Mouse (Mus musculus) forebrain, postnatal 0 days (tissue): Measurements from ENCODE around the gene Cttnbp2. TPM values are rescaled to one million over a fixed set of nuclear protein-coding genes. Genes with fewer than 3 reads are reported as not detected.

Experiments
- ATAC-seq: fragments of 200-750 bp; cut with Nextera tagmentation; 2 replicates; pipeline ENCODE4 v1.8.0; 2017; ENCODE audit warnings: mild to moderate bottlenecking, moderate library complexity
- DNase-seq: peaks from one replicate; pipeline ENCODE4 v3.0.0-alpha.2; 2015
- H3K27ac ChIP-seq: fragments of 300-500 bp; sonication (generic); 2 replicates; pipeline ENCODE4 v1.5.1; 2014; ENCODE audit warnings: low read depth, mild to moderate bottlenecking, antibody characterized with exemption, low read length, moderate library complexity, mixed read lengths
- H3K27me3 ChIP-seq: fragments of 300-500 bp; sonication (generic); 2 replicates; pipeline ENCODE4 v1.6.1; 2014; ENCODE audit warnings: mild to moderate bottlenecking, low read length, mixed read lengths; ENCODE audit not compliant: insufficient read depth
- H3K36me3 ChIP-seq: fragments of 300-500 bp; sonication (generic); 2 replicates; pipeline ENCODE4 v1.6.1; 2014; ENCODE audit warnings: mild to moderate bottlenecking, moderate library complexity; ENCODE audit not compliant: insufficient read depth
- H3K4me1 ChIP-seq: fragments of 300-500 bp; sonication (generic); 2 replicates; pipeline ENCODE4 v1.6.1; 2014; ENCODE audit warnings: antibody characterized with exemption; ENCODE audit not compliant: insufficient read depth
- H3K4me2 ChIP-seq: fragments of 300-500 bp; sonication (generic); 2 replicates; pipeline ENCODE4 v1.6.1; 2014; ENCODE audit warnings: low read depth, mild to moderate bottlenecking, moderate library complexity
- H3K4me3 ChIP-seq: fragments of 300-500 bp; sonication (generic); 2 replicates; pipeline ENCODE4 v1.5.1; 2014; ENCODE audit warnings: low read depth, low read length, mixed read lengths
- H3K9ac ChIP-seq: fragments of 300-500 bp; sonication (generic); 2 replicates; pipeline ENCODE4 v1.6.1; 2014; ENCODE audit warnings: mild to moderate bottlenecking
- H3K9me3 ChIP-seq: fragments of 300-500 bp; sonication (generic); 2 replicates; pipeline ENCODE4 v1.6.1; 2016; ENCODE audit warnings: low read length
- CTCF ChIP-seq: sonication (generic); IDR thresholded peaks from 2 replicates; pipeline ENCODE4 v1.5.1; 2016; ENCODE audit warnings: antibody characterized with exemption, control low read depth, low read depth
- WGBS: fragments of 180-500 bp; shearing (Covaris S2); extraction: QIAGEN DNeasy Blood & Tissue Kit; methylation state at CpG from one replicate; pipeline ENCODE4 v1.1.7; 2014; 5-methylcytosine and 5-hydroxymethylcytosine counted together
- polyA plus RNA-seq: library from polyadenylated mRNA; unstranded; fragments of >200 nt; fragmentation: Nextera tagmentation; extraction: Ambion mirVana; gene quantifications from 2 replicates; pipeline ENCODE4 v1.2.1, GENCODE M21; 2015
- total RNA-seq: library from RNA; depleted of rRNA; stranded (reverse); fragments of >200 nt; gene quantifications from 2 replicates; pipeline ENCODE4 v1.2.3, GENCODE M21; 2014

The Cttnbp2 gene
- total and polyA plus RNA-seq, 2 experiments from 2014 or later = 43.5 to 45.6 TPM

GRCm38 (mm10) chr6:18469206-18469605 lies 45.4 kb downstream of the Cttnbp2 start:
- 0 out of 2 replicates have a peak, but pooled peaks cover 3% of the 10 kb centered on the region for H3K4me1 ChIP-seq

GRCm38 (mm10) chr6:18467777-18468176 lies 46.9 kb downstream of the Cttnbp2 start:
- H3K4me3 ChIP-seq = no peak overlapping the region
- H3K9me3 ChIP-seq = no peaks in the 10 kb centered on the region
- H3K9ac ChIP-seq = no peak overlapping the region
- H3K27me3 ChIP-seq = no peaks in the 10 kb centered on the region
- WGBS = 40% methylated on average over 2 of the region's 2 CpGs
- 0 out of 2 replicates have a peak overlapping the region, but pooled peaks have one; percentile 0 for H3K27ac ChIP-seq
- 0 out of 2 replicates have a peak, but pooled peaks cover 3% of the 10 kb centered on the region for H3K4me1 ChIP-seq
- TF ChIP-seq CTCF = no peak
- ATAC-seq = no peak
- H3K4me2 ChIP-seq = no peak overlapping the region
- H3K36me3 ChIP-seq = no peaks in the 10 kb centered on the region; the same call in 1 of the 2 replicates
- DNase-seq = no peak

More at GRCm38 (mm10) chr6:18469206-18469605, 45.4 kb downstream of the Cttnbp2 start:
- Histone ChIP-seq H3K27ac (no peak overlapping the region), H3K4me3 (no peak overlapping the region), H3K27me3 (no peaks in the 10 kb centered on the region), H3K4me2 (no peak overlapping the region), H3K9ac (no peak overlapping the region), H3K9me3 (no peaks in the 10 kb centered on the region), H3K36me3 (no peaks in the 10 kb centered on the region; the same call in 1 of the 2 replicates)
- no peak for TF ChIP-seq CTCF
- WGBS = 76% methylated on average over 2 of the region's 2 CpGs
- DNase-seq (no peak), ATAC-seq (no peak)

- WGBS = 27% methylated on average over 7 of the region's 7 CpGs
- no peak overlapping the region for H3K4me2 ChIP-seq
Observed at GRCm38 (mm10) chr6:18466227-18466626, 48.4 kb downstream of the Cttnbp2 start.

GRCm38 (mm10) chr6:18465626-18466025 lies 49.0 kb downstream of the Cttnbp2 start:
- DNase-seq (no peak), ATAC-seq (no peak)
- WGBS = 63% methylated on average over 10 of the region's 10 CpGs
- Histone ChIP-seq H3K9ac (no peak overlapping the region), H3K4me2 (no peak overlapping the region), H3K4me1 (0 out of 2 replicates have a peak, but pooled peaks cover 3% of the 10 kb centered on the region), H3K36me3 (no peaks in the 10 kb centered on the region), H3K27ac (0 out of 2 replicates have a peak overlapping the region, but pooled peaks have one; percentile 64), H3K9me3 (no peaks in the 10 kb centered on the region), H3K27me3 (no peaks in the 10 kb centered on the region), H3K4me3 (no peak overlapping the region)
- TF ChIP-seq CTCF = no peak

More at GRCm38 (mm10) chr6:18466227-18466626, 48.4 kb downstream of the Cttnbp2 start:
- H3K27me3 ChIP-seq = no peaks in the 10 kb centered on the region
- H3K27ac ChIP-seq = peak overlapping the region; percentile 64
- no peaks in the 10 kb centered on the region; the same call in 1 of the 2 replicates for H3K36me3 ChIP-seq
- 0 out of 2 replicates have a peak, but pooled peaks cover 3% of the 10 kb centered on the region for H3K4me1 ChIP-seq
- no peak for TF ChIP-seq CTCF
- no peak overlapping the region for H3K9ac ChIP-seq
- DNase-seq (peak; percentile 57), ATAC-seq (peak; percentile 90)
- no peaks in the 10 kb centered on the region for H3K9me3 ChIP-seq
- no peak overlapping the region for H3K4me3 ChIP-seq

GRCm38 (mm10) chr6:18459657-18460056 lies 55.0 kb downstream of the Cttnbp2 start:
- Histone ChIP-seq H3K27ac (no peak overlapping the region), H3K4me2 (no peak overlapping the region), H3K4me3 (no peak overlapping the region), H3K4me1 (peaks cover 5% of the 10 kb centered on the region; the same call in 1 of the 2 replicates), H3K9ac (no peak overlapping the region), H3K36me3 (no peaks in the 10 kb centered on the region), H3K9me3 (no peaks in the 10 kb centered on the region), H3K27me3 (no peaks in the 10 kb centered on the region)
- no peak for TF ChIP-seq CTCF
- DNase-seq (no peak), ATAC-seq (no peak)
- 70% methylated on average over 1 of the region's 1 CpGs for WGBS

- no peak overlapping the region for H3K9ac ChIP-seq
- no peaks in the 10 kb centered on the region for H3K36me3 ChIP-seq
- no peak overlapping the region for H3K27ac ChIP-seq
- no peak overlapping the region for H3K4me2 ChIP-seq
- H3K27me3 ChIP-seq = no peaks in the 10 kb centered on the region
- H3K9me3 ChIP-seq = no peaks in the 10 kb centered on the region
- H3K4me3 ChIP-seq = no peak overlapping the region
- 59% methylated on average over 5 of the region's 5 CpGs for WGBS
- TF ChIP-seq CTCF = no peak
- ATAC-seq (no peak), DNase-seq (no peak)
- peaks cover 3% of the 10 kb centered on the region; the same call in 1 of the 2 replicates for H3K4me1 ChIP-seq
Observed at GRCm38 (mm10) chr6:18450551-18451193, 64.0 kb downstream of the Cttnbp2 start.

- H3K27me3 ChIP-seq = no peaks in the 10 kb centered on the region
- no peaks in the 10 kb centered on the region for H3K36me3 ChIP-seq
- peak overlapping the region; percentile 22; the same call in 1 of the 2 replicates for H3K27ac ChIP-seq
- H3K4me3 ChIP-seq = no peak overlapping the region
- 69% methylated on average over 5 of the region's 5 CpGs for WGBS
- peaks cover 7% of the 10 kb centered on the region for H3K4me1 ChIP-seq
- DNase-seq (no peak), ATAC-seq (no peak)
- H3K4me2 ChIP-seq = no peak overlapping the region
- no peaks in the 10 kb centered on the region for H3K9me3 ChIP-seq
- TF ChIP-seq CTCF = no peak
- no peak overlapping the region for H3K9ac ChIP-seq
Observed at GRCm38 (mm10) chr6:18448078-18448477, 66.6 kb downstream of the Cttnbp2 start.
